Mouse (Mus musculus) olfactory bulb, adult 2 months (tissue): ENCODE measurements at regions not wholly inside any gene's neighbourhood (a gene's known extent, or its start where the extent isn't known, plus 50 kb on each side); places are given as distances from the start of the nearest gene placed in this dataset.

ENCODE experiments used
- CTCF ChIP-seq: fragments of 200-500 bp; IDR thresholded peaks from 2 replicates; pipeline ENCODE4 v1.5.1; 2012; ENCODE audit warnings: low read depth, mild to moderate bottlenecking, low read length, moderate library complexity; ENCODE audit not compliant: insufficient read depth
- POLR2A ChIP-seq: fragments of 200-500 bp; IDR thresholded peaks from 2 replicates; pipeline ENCODE4 v1.6.1; 2012; ENCODE audit warnings: mild to moderate bottlenecking, low read depth, low read length, moderate library complexity; ENCODE audit not compliant: insufficient read depth

GRCm38 (mm10) chr16:30739651-30740050 lies 140.1 kb downstream of the Fam43a start:
- TF ChIP-seq CTCF (no peak), POLR2A (no peak)
